Mouse (Mus musculus) stomach, postnatal 0 days (tissue): Measurements from ENCODE around the gene Nrsn2. TPM values are rescaled to one million over a fixed set of nuclear protein-coding genes. Genes with fewer than 3 reads are reported as not detected.
A peak's percentile ranks its signal among the peaks of the same experiment; 100 is the strongest.

Source experiments
- ATAC-seq: fragments of 200-750 bp; cut with Nextera tagmentation; 2 replicates; pipeline ENCODE4 v1.8.0; 2017; ENCODE audit not compliant: low FRiP score, low TSS enrichment
- DNase-seq: peaks from one replicate; pipeline ENCODE4 v3.0.0-alpha.2; 2016; ENCODE audit warnings: low spot score
- H3K27ac ChIP-seq: fragments of 300-500 bp; sonication (generic); replicated peaks from 2 replicates; pipeline ENCODE4 v1.5.1; 2014; ENCODE audit warnings: mild to moderate bottlenecking, control low read depth
- H3K27me3 ChIP-seq: fragments of 300-500 bp; sonication (generic); 2 replicates; pipeline ENCODE4 v1.6.1; 2014; ENCODE audit warnings: low read length; ENCODE audit not compliant: control insufficient read depth, insufficient read depth
- H3K36me3 ChIP-seq: fragments of 300-500 bp; sonication (generic); 2 replicates; pipeline ENCODE4 v1.6.1; 2014; ENCODE audit warnings: low read length, mixed read lengths; ENCODE audit not compliant: control insufficient read depth, insufficient read depth
- H3K4me1 ChIP-seq: fragments of 300-500 bp; sonication (generic); replicated peaks from 2 replicates; pipeline ENCODE4 v1.6.1; 2014; ENCODE audit warnings: antibody characterized with exemption; ENCODE audit not compliant: control insufficient read depth, insufficient read depth
- H3K4me2 ChIP-seq: fragments of 300-500 bp; sonication (generic); replicated peaks from 2 replicates; pipeline ENCODE4 v1.6.1; 2014; ENCODE audit warnings: low read depth, mild to moderate bottlenecking, control low read depth, moderate library complexity
- H3K4me3 ChIP-seq: fragments of 300-500 bp; sonication (generic); 2 replicates; pipeline ENCODE4 v1.5.1; 2014; ENCODE audit warnings: low read depth, low read length, control low read depth
- H3K9ac ChIP-seq: fragments of 300-500 bp; sonication (generic); 2 replicates; pipeline ENCODE4 v1.6.1; 2014; ENCODE audit warnings: mild to moderate bottlenecking, low read length, control low read depth, mixed read lengths
- H3K9me3 ChIP-seq: fragments of 300-500 bp; sonication (generic); 2 replicates; pipeline ENCODE4 v1.6.1; 2016; ENCODE audit warnings: low read length; ENCODE audit not compliant: control insufficient read depth
- CTCF ChIP-seq: IDR thresholded peaks from 2 replicates; pipeline ENCODE4 v1.5.1; 2016; ENCODE audit warnings: antibody characterized with exemption, low read depth, mild to moderate bottlenecking, moderate library complexity
- EP300 ChIP-seq: optimal IDR thresholded peaks from 2 replicates; pipeline ENCODE3; 2016; ENCODE audit warnings: antibody characterized with exemption
- WGBS: fragments of 180-500 bp; shearing (Covaris S2); extraction: QIAGEN DNeasy Blood & Tissue Kit; methylation state at CpG from one replicate; pipeline ENCODE4 v1.1.7; 2014; 5-methylcytosine and 5-hydroxymethylcytosine counted together
- polyA plus RNA-seq: library from polyadenylated mRNA; unstranded; fragments of >200 nt; fragmentation: Nextera tagmentation; extraction: Ambion mirVana; gene quantifications from 2 replicates; pipeline ENCODE4 v1.2.1, GENCODE M21; 2015

Nrsn2 gene
- polyA plus RNA-seq, 1 experiment from 2014 or later, result 1.1 TPM

- H3K9ac ChIP-seq, result peak overlapping the region; percentile 41
- ATAC-seq (no peak), DNase-seq (no peak)
- H3K27ac ChIP-seq, result peak overlapping the region; percentile 86
- H3K4me1 ChIP-seq, result no peaks in the 10 kb centered on the region
- peak overlapping the region; percentile 88 for H3K4me2 ChIP-seq
- 2% methylated on average over 13 of the region's 13 CpGs for WGBS
- H3K36me3 ChIP-seq, result no peaks in the 10 kb centered on the region
- no peaks in the 10 kb centered on the region for H3K9me3 ChIP-seq
- H3K4me3 ChIP-seq, result peak overlapping the region; percentile 82
- H3K27me3 ChIP-seq, result no peaks in the 10 kb centered on the region
- TF ChIP-seq CTCF (no peak), EP300 (no peak)
Measured at GRCm38 (mm10) chr2:152399122-152399542, 22.7 kb upstream of the Nrsn2 start.

GRCm38 (mm10) chr2:152398691-152399090 lies 22.3 kb upstream of the Nrsn2 start:
- Histone ChIP-seq H3K9me3 (no peaks in the 10 kb centered on the region), H3K4me2 (peak overlapping the region; percentile 88), H3K27me3 (no peaks in the 10 kb centered on the region), H3K4me1 (no peaks in the 10 kb centered on the region; the same call in 1 of the 2 replicates), H3K9ac (peak overlapping the region; percentile 86), H3K36me3 (no peaks in the 10 kb centered on the region), H3K27ac (peak overlapping the region; percentile 98), H3K4me3 (peak overlapping the region; percentile 82)
- peak; percentile 89 for ATAC-seq
- WGBS, result under 1% methylated on average over 38 of the region's 38 CpGs
- DNase-seq, result peak; percentile 98
- TF ChIP-seq CTCF (peak; percentile 47), EP300 (no peak)

- WGBS, result under 1% methylated on average over 61 of the region's 104 CpGs
- TF ChIP-seq EP300, result no peak
- no peak for TF ChIP-seq CTCF
- H3K4me2 ChIP-seq, result peak within 1 kb of the TSS; percentile 88
- peak within 1 kb of the TSS; percentile 98 for H3K27ac ChIP-seq
- ATAC-seq (peak; percentile 64), DNase-seq (peak; percentile 98)
- H3K4me3 ChIP-seq, result peak within 1 kb of the TSS; percentile 82
- H3K9ac ChIP-seq, result peak within 1 kb of the TSS; percentile 86
- H3K9me3 ChIP-seq, result no peaks in the 10 kb centered on the region
- no peaks in the 10 kb centered on the region for H3K27me3 ChIP-seq
- H3K36me3 ChIP-seq, result no peaks in the 10 kb centered on the region
- no peaks in the 10 kb centered on the region; the same call in 1 of the 2 replicates for H3K4me1 ChIP-seq
Measured at GRCm38 (mm10) chr2:152397680-152398435, 21.4 kb upstream of the Nrsn2 start, which contains the start of gene Sox12. Gene Sox12 (minus strand): TSS chr2:152398063.

- H3K4me2 ChIP-seq, result peak overlapping the region; percentile 88
- H3K27ac ChIP-seq, result peak overlapping the region; percentile 98
- H3K27me3 ChIP-seq, result no peaks in the 10 kb centered on the region
- no peaks in the 10 kb centered on the region for H3K36me3 ChIP-seq
- DNase-seq, result peak; percentile 85
- under 1% methylated on average over 68 of the region's 77 CpGs for WGBS
- H3K9me3 ChIP-seq, result no peaks in the 10 kb centered on the region
- TF ChIP-seq EP300 (no peak), CTCF (peak; percentile 53)
- no peaks in the 10 kb centered on the region; the same call in 1 of the 2 replicates for H3K4me1 ChIP-seq
- peak; percentile 25 for ATAC-seq
- peak overlapping the region; percentile 86 for H3K9ac ChIP-seq
- peak overlapping the region; percentile 82 for H3K4me3 ChIP-seq
Measured at GRCm38 (mm10) chr2:152397004-152397589, 20.7 kb upstream of the Nrsn2 start.

GRCm38 (mm10) chr2:152396110-152397003 lies 19.9 kb upstream of the Nrsn2 start:
- Histone ChIP-seq H3K36me3 (no peaks in the 10 kb centered on the region), H3K4me2 (peak overlapping the region; percentile 88), H3K9me3 (no peaks in the 10 kb centered on the region), H3K27ac (peak overlapping the region; percentile 98), H3K27me3 (no peaks in the 10 kb centered on the region), H3K9ac (peak overlapping the region; percentile 86), H3K4me3 (peak overlapping the region; percentile 82), H3K4me1 (no peaks in the 10 kb centered on the region; the same call in 1 of the 2 replicates)
- TF ChIP-seq EP300, result no peak
- peak; percentile 78 for TF ChIP-seq CTCF
- peak; percentile 68 for ATAC-seq
- DNase-seq, result peak; percentile 93
- WGBS, result under 1% methylated on average over 36 of the region's 46 CpGs
